Comparison of ENCODE assay signal across 23 mouse cellular contexts in the genomic region with DNA sequence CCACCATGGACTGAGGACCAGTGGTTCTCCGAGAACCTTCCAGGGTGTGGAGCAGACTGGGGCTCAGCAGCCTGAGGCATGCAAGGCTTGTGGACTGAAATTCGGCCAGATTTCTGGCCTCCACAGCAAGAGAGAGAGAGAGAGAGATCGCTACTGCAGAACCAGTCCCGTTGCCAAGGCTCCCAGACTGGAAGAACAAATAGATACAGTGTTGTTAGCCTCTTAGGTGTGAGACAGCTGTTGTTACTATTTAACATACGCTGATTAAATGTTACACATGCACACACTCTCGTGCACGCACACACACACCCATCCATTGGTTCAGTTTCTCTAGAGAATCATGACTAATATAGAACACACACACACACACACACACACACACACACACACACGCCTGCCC.
DNase-seq lines count a peak whose midpoint lies in the region; ATAC-seq and TF ChIP-seq lines count a peak whose summit lies in the region.
"Had no signal": no experiment of that assay in that cellular context is flagged by ENCODE, and none has a peak within 500 bp of the region (broad histone marks: within the 10 kb centered on the region; RNA-seq: fewer than 3 reads in every experiment).

No protein-coding gene starts in this region.

- no peaks in the 10 kb centered on the region for H3K36me3 ChIP-seq in forebrain, postnatal 0 days (ENCODE audit: insufficient read depth)
- H3K36me3 ChIP-seq in forebrain, embryonic 10.5 days (replicated peaks) = no peaks in the 10 kb centered on the region
- H3K36me3 ChIP-seq in lung, postnatal 0 days (ENCODE audit: insufficient read depth, low read length) = no peaks in the 10 kb centered on the region
- H3K36me3 ChIP-seq in stomach, postnatal 0 days (ENCODE audit: control insufficient read depth, insufficient read depth, low read length) = no peaks in the 10 kb centered on the region
- H3K36me3 ChIP-seq: embryonic facial prominence, embryonic 15.5 days; kidney, embryonic 15.5 days; limb, embryonic 15.5 days; midbrain, embryonic 10.5 days had no signal

- H3K9ac ChIP-seq in forebrain, postnatal 0 days = no peak overlapping the region
- no peak overlapping the region for H3K9ac ChIP-seq in lung, postnatal 0 days (replicated peaks; ENCODE audit: low read depth)
- H3K9ac ChIP-seq in stomach, postnatal 0 days (ENCODE audit: low read length) = no peak overlapping the region
- H3K9ac ChIP-seq: embryonic facial prominence, embryonic 15.5 days; kidney, embryonic 15.5 days; limb, embryonic 15.5 days; liver, embryonic 14.5 days; lung, embryonic 14.5 days had no signal

- peak; percentile 50 for DNase-seq in forebrain, postnatal 0 days
- no peak for DNase-seq in forebrain, embryonic 10.5 days (ENCODE audit: extremely low spot score, low spot score)
- peak; percentile 2 for DNase-seq in lung, postnatal 36 days
- DNase-seq in lung, postnatal 0 days (ENCODE audit: low spot score) = no peak
- peak; percentile 57 for DNase-seq in brain, embryonic 14.5 days (ENCODE audit: low read depth)
- DNase-seq in stomach, postnatal 0 days (ENCODE audit: low spot score) = no peak
- DNase-seq in gastrocnemius, adult 18-20 months (ENCODE audit: low spot score) = no peak
- DNase-seq: adrenal gland, postnatal 14 days; cerebellum, adult 9-11 months; gastrocnemius, postnatal 14 days; heart, adult 11 months; kidney, postnatal 36 days; lung, embryonic 14.5 days; lung, postnatal 4 days had no signal

- H3K27me3 ChIP-seq in forebrain, postnatal 0 days (ENCODE audit: insufficient read depth, low read length) = no peaks in the 10 kb centered on the region
- no peaks in the 10 kb centered on the region for H3K27me3 ChIP-seq in forebrain, embryonic 10.5 days (ENCODE audit: poor library complexity, severe bottlenecking)
- no peaks in the 10 kb centered on the region for H3K27me3 ChIP-seq in lung, postnatal 0 days (replicated peaks; ENCODE audit: insufficient read depth, low read length)
- H3K27me3 ChIP-seq in stomach, postnatal 0 days (ENCODE audit: control insufficient read depth, insufficient read depth, low read length) = no peaks in the 10 kb centered on the region
- H3K27me3 ChIP-seq: embryonic facial prominence, embryonic 15.5 days; kidney, embryonic 15.5 days; limb, embryonic 15.5 days had no signal

- no peak for TF ChIP-seq EP300 in lung, postnatal 0 days (IDR thresholded peaks at IDR 0.05)
- no peak for TF ChIP-seq EP300 in stomach, postnatal 0 days (optimal IDR thresholded peaks at IDR 0.05)

- peak; percentile 68 for ATAC-seq in forebrain, postnatal 0 days
- no peak for ATAC-seq in lung, postnatal 0 days
- 0 out of 2 replicates have a peak, but pooled peaks have one; percentile 32 for ATAC-seq in stomach, postnatal 0 days (ENCODE audit: low FRiP score, low TSS enrichment)
- ATAC-seq: CD4-positive, CD25-positive, alpha-beta regulatory T cell, adult 4 months; hindbrain, embryonic 16.5 days; intestine, postnatal 0 days had no signal

- no peak for TF ChIP-seq POLR2A in brain, embryonic 14.5 days (IDR thresholded peaks at IDR 0.05; ENCODE audit: borderline replicate concordance, extremely low read depth, insufficient read depth, insufficient read length, poor library complexity, severe bottlenecking)

- H3K27ac ChIP-seq in forebrain, postnatal 0 days (ENCODE audit: low read depth, low read length) = no peak overlapping the region
- no peak overlapping the region for H3K27ac ChIP-seq in forebrain, embryonic 10.5 days
- no peak overlapping the region for H3K27ac ChIP-seq in lung, postnatal 0 days (ENCODE audit: low read length)
- no peak overlapping the region for H3K27ac ChIP-seq in stomach, postnatal 0 days (replicated peaks)
- H3K27ac ChIP-seq: embryonic facial prominence, embryonic 15.5 days; kidney, embryonic 15.5 days; limb, embryonic 15.5 days; liver, embryonic 14.5 days; midbrain, embryonic 10.5 days had no signal

- H3K4me1 ChIP-seq in forebrain, postnatal 0 days (ENCODE audit: insufficient read depth) = no peaks in the 10 kb centered on the region
- no peaks in the 10 kb centered on the region for H3K4me1 ChIP-seq in forebrain, embryonic 10.5 days
- no peaks in the 10 kb centered on the region for H3K4me1 ChIP-seq in lung, postnatal 0 days (ENCODE audit: insufficient read depth, low read depth, low read length)
- H3K4me1 ChIP-seq in stomach, postnatal 0 days (replicated peaks; ENCODE audit: control insufficient read depth, insufficient read depth) = no peaks in the 10 kb centered on the region
- H3K4me1 ChIP-seq: embryonic facial prominence, embryonic 15.5 days; kidney, embryonic 15.5 days; limb, embryonic 15.5 days had no signal

- no peak overlapping the region for H3K4me2 ChIP-seq in forebrain, postnatal 0 days (ENCODE audit: low read depth)
- no peak overlapping the region for H3K4me2 ChIP-seq in lung, postnatal 0 days (replicated peaks; ENCODE audit: low read depth, low read length)
- H3K4me2 ChIP-seq in stomach, postnatal 0 days (replicated peaks; ENCODE audit: low read depth) = no peak overlapping the region
- H3K4me2 ChIP-seq: embryonic facial prominence, embryonic 15.5 days; heart, embryonic 11.5 days; kidney, embryonic 15.5 days; limb, embryonic 15.5 days; lung, embryonic 14.5 days had no signal

- no peak for TF ChIP-seq CTCF in forebrain, postnatal 0 days (IDR thresholded peaks at IDR 0.05; ENCODE audit: low read depth)
- no peak for TF ChIP-seq CTCF in lung, postnatal 0 days (IDR thresholded peaks at IDR 0.05)
- no peak for TF ChIP-seq CTCF in brain, embryonic 14.5 days (IDR thresholded peaks at IDR 0.05; ENCODE audit: borderline replicate concordance, extremely low read depth, insufficient read depth, insufficient read length)
- TF ChIP-seq CTCF in stomach, postnatal 0 days (IDR thresholded peaks at IDR 0.05; ENCODE audit: low read depth) = no peak

- H3K4me3 ChIP-seq in forebrain, postnatal 0 days (ENCODE audit: low read depth, low read length) = no peak overlapping the region
- H3K4me3 ChIP-seq in forebrain, embryonic 10.5 days = no peak overlapping the region
- H3K4me3 ChIP-seq in lung, postnatal 0 days (ENCODE audit: low read depth, low read length) = no peak overlapping the region
- no peak overlapping the region for H3K4me3 ChIP-seq in stomach, postnatal 0 days (ENCODE audit: low read depth, low read length)
- H3K4me3 ChIP-seq: embryonic facial prominence, embryonic 15.5 days; kidney, embryonic 15.5 days; limb, embryonic 15.5 days; midbrain, embryonic 10.5 days had no signal

- 60% methylated on average over 8 of the region's 8 CpGs for WGBS in forebrain, postnatal 0 days
- WGBS in forebrain, embryonic 10.5 days = 87% methylated on average over 8 of the region's 8 CpGs
- WGBS in lung, postnatal 0 days = 55% methylated on average over 8 of the region's 8 CpGs
- WGBS in stomach, postnatal 0 days = 52% methylated on average over 8 of the region's 8 CpGs

- H3K9me3 ChIP-seq in forebrain, postnatal 0 days (ENCODE audit: low read length) = no peaks in the 10 kb centered on the region; the same call in 1 of the 2 replicates
- no peaks in the 10 kb centered on the region for H3K9me3 ChIP-seq in forebrain, embryonic 10.5 days
- no peaks in the 10 kb centered on the region; the same call in 1 of the 2 replicates for H3K9me3 ChIP-seq in lung, postnatal 0 days (ENCODE audit: low read length)
- H3K9me3 ChIP-seq in stomach, postnatal 0 days (ENCODE audit: control insufficient read depth, low read length) = no peaks in the 10 kb centered on the region
- H3K9me3 ChIP-seq: embryonic facial prominence, embryonic 15.5 days; limb, embryonic 15.5 days; midbrain, embryonic 10.5 days had no signal

Comparison
In these comparisons a context has a peak if more than half of its experiments do, and no peak if none do; other contexts are left out.
1. DNase-seq: peak in forebrain, postnatal 0 days (single experiment), lung, postnatal 36 days (single experiment) and brain, embryonic 14.5 days (single experiment); none in forebrain, embryonic 10.5 days (single experiment), lung, postnatal 0 days (single experiment), stomach, postnatal 0 days (single experiment) and gastrocnemius, adult 18-20 months (single experiment).